Mouse (Mus musculus): Measurements from ENCODE around the gene Hmgcl. TPM values are rescaled to one million over a fixed set of nuclear protein-coding genes. Genes with fewer than 3 reads are reported as not detected.

Gene Hmgcl
- polyA plus RNA-seq, 1 experiment from 2014 or later: 99.6 TPM

GRCm38 (mm10) chr4:135922190-135922589 is 24.1 kb upstream of the Hmgcl start:
- WGBS: 75% methylated on average over 1 of the region's 1 CpGs
- Histone ChIP-seq H3K9me3 (replicated peaks; ENCODE audit: control insufficient read depth, low read length) (0 out of 2 replicates have a peak, but pooled peaks cover 3% of the 10 kb centered on the region), H3K27ac (ENCODE audit: low read length) (no peak overlapping the region), H3K36me3 (ENCODE audit: control insufficient read depth, insufficient read depth) (peaks cover 8% of the 10 kb centered on the region; the same call in 1 of the 2 replicates), H3K4me3 (ENCODE audit: low read length) (no peak overlapping the region; the same call in 1 of the 2 replicates), H3K9ac (ENCODE audit: low read length) (peak overlapping the region; percentile 80; the same call in 1 of the 2 replicates), H3K4me2 (ENCODE audit: low read depth, low read length) (peak overlapping the region; percentile 94; the same call in 1 of the 2 replicates), H3K27me3 (ENCODE audit: control insufficient read depth, insufficient read depth, low read length) (no peaks in the 10 kb centered on the region), H3K4me1 (ENCODE audit: control insufficient read depth, insufficient read depth, low read length) (peaks cover 11% of the 10 kb centered on the region)
- ATAC-seq (replicated peaks; ENCODE audit: extremely low read depth, insufficient read depth, low FRiP score): no peak

GRCm38 (mm10) chr4:135924418-135924817 is 21.8 kb upstream of the Hmgcl start:
- no peaks in the 10 kb centered on the region for H3K27me3 ChIP-seq (ENCODE audit: control insufficient read depth, insufficient read depth, low read length)
- H3K4me3 ChIP-seq (ENCODE audit: low read length): no peak overlapping the region
- H3K4me2 ChIP-seq (ENCODE audit: low read depth, low read length): no peak overlapping the region
- no peak for ATAC-seq (replicated peaks; ENCODE audit: extremely low read depth, insufficient read depth, low FRiP score)
- peaks cover 11% of the 10 kb centered on the region for H3K4me1 ChIP-seq (ENCODE audit: control insufficient read depth, insufficient read depth, low read length)
- H3K9me3 ChIP-seq (replicated peaks; ENCODE audit: control insufficient read depth, low read length): 0 out of 2 replicates have a peak, but pooled peaks cover 3% of the 10 kb centered on the region
- H3K27ac ChIP-seq (ENCODE audit: low read length): no peak overlapping the region
- 75% methylated on average over 2 of the region's 2 CpGs for WGBS
- H3K36me3 ChIP-seq (ENCODE audit: control insufficient read depth, insufficient read depth): peaks cover 8% of the 10 kb centered on the region; the same call in 1 of the 2 replicates
- H3K9ac ChIP-seq (ENCODE audit: low read length): no peak overlapping the region

- Histone ChIP-seq H3K27me3 (ENCODE audit: control insufficient read depth, insufficient read depth, low read length) (no peaks in the 10 kb centered on the region), H3K9ac (ENCODE audit: low read length) (no peak overlapping the region), H3K4me1 (ENCODE audit: control insufficient read depth, insufficient read depth, low read length) (peaks cover 11% of the 10 kb centered on the region), H3K9me3 (replicated peaks; ENCODE audit: control insufficient read depth, low read length) (no peaks in the 10 kb centered on the region), H3K4me3 (ENCODE audit: low read length) (no peak overlapping the region), H3K4me2 (ENCODE audit: low read depth, low read length) (no peak overlapping the region), H3K36me3 (ENCODE audit: control insufficient read depth, insufficient read depth) (peaks cover 8% of the 10 kb centered on the region; the same call in 1 of the 2 replicates), H3K27ac (ENCODE audit: low read length) (peak overlapping the region; percentile 4; the same call in 1 of the 2 replicates)
- 36% methylated on average over 5 of the region's 5 CpGs for WGBS
- no peak for ATAC-seq (replicated peaks; ENCODE audit: extremely low read depth, insufficient read depth, low FRiP score)
Measured at GRCm38 (mm10) chr4:135925341-135925740, 20.9 kb upstream of the Hmgcl start.

- peaks cover 11% of the 10 kb centered on the region for H3K4me1 ChIP-seq (ENCODE audit: control insufficient read depth, insufficient read depth, low read length)
- WGBS: 78% methylated on average over 10 of the region's 10 CpGs
- H3K4me3 ChIP-seq (ENCODE audit: low read length): no peak overlapping the region
- no peak overlapping the region for H3K4me2 ChIP-seq (ENCODE audit: low read depth, low read length)
- ATAC-seq (replicated peaks; ENCODE audit: extremely low read depth, insufficient read depth, low FRiP score): no peak
- H3K36me3 ChIP-seq (ENCODE audit: control insufficient read depth, insufficient read depth): peaks cover 8% of the 10 kb centered on the region; the same call in 1 of the 2 replicates
- no peaks in the 10 kb centered on the region for H3K27me3 ChIP-seq (ENCODE audit: control insufficient read depth, insufficient read depth, low read length)
- H3K9ac ChIP-seq (ENCODE audit: low read length): no peak overlapping the region
- no peak overlapping the region for H3K27ac ChIP-seq (ENCODE audit: low read length)
- H3K9me3 ChIP-seq (replicated peaks; ENCODE audit: control insufficient read depth, low read length): no peaks in the 10 kb centered on the region
Measured at GRCm38 (mm10) chr4:135926195-135926808, 19.9 kb upstream of the Hmgcl start.

GRCm38 (mm10) chr4:135926861-135927260 is 19.4 kb upstream of the Hmgcl start:
- no peak for ATAC-seq (replicated peaks; ENCODE audit: extremely low read depth, insufficient read depth, low FRiP score)
- no peak overlapping the region for H3K4me2 ChIP-seq (ENCODE audit: low read depth, low read length)
- no peak overlapping the region for H3K4me3 ChIP-seq (ENCODE audit: low read length)
- no peaks in the 10 kb centered on the region for H3K9me3 ChIP-seq (replicated peaks; ENCODE audit: control insufficient read depth, low read length)
- H3K4me1 ChIP-seq (ENCODE audit: control insufficient read depth, insufficient read depth, low read length): peaks cover 6% of the 10 kb centered on the region
- H3K27ac ChIP-seq (ENCODE audit: low read length): no peak overlapping the region
- H3K27me3 ChIP-seq (ENCODE audit: control insufficient read depth, insufficient read depth, low read length): no peaks in the 10 kb centered on the region
- peaks cover 8% of the 10 kb centered on the region; the same call in 1 of the 2 replicates for H3K36me3 ChIP-seq (ENCODE audit: control insufficient read depth, insufficient read depth)
- 85% methylated on average over 3 of the region's 3 CpGs for WGBS
- H3K9ac ChIP-seq (ENCODE audit: low read length): no peak overlapping the region

- Histone ChIP-seq H3K36me3 (ENCODE audit: control insufficient read depth, insufficient read depth) (peaks cover 9% of the 10 kb centered on the region; the same call in 1 of the 2 replicates), H3K27ac (ENCODE audit: low read length) (no peak overlapping the region), H3K4me2 (ENCODE audit: low read depth, low read length) (no peak overlapping the region), H3K4me3 (ENCODE audit: low read length) (no peak overlapping the region), H3K9ac (ENCODE audit: low read length) (no peak overlapping the region), H3K4me1 (ENCODE audit: control insufficient read depth, insufficient read depth, low read length) (peaks cover 4% of the 10 kb centered on the region), H3K27me3 (ENCODE audit: control insufficient read depth, insufficient read depth, low read length) (no peaks in the 10 kb centered on the region), H3K9me3 (replicated peaks; ENCODE audit: control insufficient read depth, low read length) (no peaks in the 10 kb centered on the region)
- no peak for ATAC-seq (replicated peaks; ENCODE audit: extremely low read depth, insufficient read depth, low FRiP score)
- WGBS: 92% methylated on average over 9 of the region's 9 CpGs
Measured at GRCm38 (mm10) chr4:135928376-135928775, 17.9 kb upstream of the Hmgcl start.

- Histone ChIP-seq H3K4me2 (ENCODE audit: low read depth, low read length) (no peak overlapping the region), H3K9ac (ENCODE audit: low read length) (no peak overlapping the region), H3K27ac (ENCODE audit: low read length) (no peak overlapping the region), H3K36me3 (ENCODE audit: control insufficient read depth, insufficient read depth) (peaks cover 7% of the 10 kb centered on the region; the same call in 1 of the 2 replicates), H3K27me3 (ENCODE audit: control insufficient read depth, insufficient read depth, low read length) (no peaks in the 10 kb centered on the region), H3K4me3 (ENCODE audit: low read length) (no peak overlapping the region), H3K4me1 (ENCODE audit: control insufficient read depth, insufficient read depth, low read length) (peaks cover 4% of the 10 kb centered on the region), H3K9me3 (replicated peaks; ENCODE audit: control insufficient read depth, low read length) (no peaks in the 10 kb centered on the region)
- ATAC-seq (replicated peaks; ENCODE audit: extremely low read depth, insufficient read depth, low FRiP score): no peak
- WGBS: 84% methylated on average over 5 of the region's 5 CpGs
Measured at GRCm38 (mm10) chr4:135929405-135929804, 16.8 kb upstream of the Hmgcl start.

- Histone ChIP-seq H3K4me1 (ENCODE audit: control insufficient read depth, insufficient read depth, low read length) (peaks cover 4% of the 10 kb centered on the region), H3K27me3 (ENCODE audit: control insufficient read depth, insufficient read depth, low read length) (no peaks in the 10 kb centered on the region), H3K4me2 (ENCODE audit: low read depth, low read length) (no peak overlapping the region), H3K4me3 (ENCODE audit: low read length) (no peak overlapping the region), H3K9ac (ENCODE audit: low read length) (no peak overlapping the region), H3K9me3 (replicated peaks; ENCODE audit: control insufficient read depth, low read length) (no peaks in the 10 kb centered on the region), H3K27ac (ENCODE audit: low read length) (no peak overlapping the region), H3K36me3 (ENCODE audit: control insufficient read depth, insufficient read depth) (peaks cover 4% of the 10 kb centered on the region; the same call in 1 of the 2 replicates)
- no peak for ATAC-seq (replicated peaks; ENCODE audit: extremely low read depth, insufficient read depth, low FRiP score)
- 88% methylated on average over 9 of the region's 9 CpGs for WGBS
Measured at GRCm38 (mm10) chr4:135929828-135930227, 16.4 kb upstream of the Hmgcl start.

- Histone ChIP-seq H3K36me3 (ENCODE audit: control insufficient read depth, insufficient read depth) (peaks cover 4% of the 10 kb centered on the region; the same call in 1 of the 2 replicates), H3K9ac (ENCODE audit: low read length) (no peak overlapping the region), H3K27ac (ENCODE audit: low read length) (no peak overlapping the region), H3K4me2 (ENCODE audit: low read depth, low read length) (no peak overlapping the region), H3K4me1 (ENCODE audit: control insufficient read depth, insufficient read depth, low read length) (peaks cover 4% of the 10 kb centered on the region), H3K4me3 (ENCODE audit: low read length) (no peak overlapping the region), H3K9me3 (replicated peaks; ENCODE audit: control insufficient read depth, low read length) (no peaks in the 10 kb centered on the region), H3K27me3 (ENCODE audit: control insufficient read depth, insufficient read depth, low read length) (no peaks in the 10 kb centered on the region)
- ATAC-seq (replicated peaks; ENCODE audit: extremely low read depth, insufficient read depth, low FRiP score): no peak
- 93% methylated on average over 8 of the region's 8 CpGs for WGBS
Measured at GRCm38 (mm10) chr4:135930239-135930638, 16.0 kb upstream of the Hmgcl start.

All from heart, embryonic 16.5 days (tissue).